Mouse (Mus musculus) limb, embryonic 11.5 days (tissue): ENCODE results near the gene Kmt2c. TPM values are rescaled to one million over a fixed set of nuclear protein-coding genes. Genes with fewer than 3 reads are reported as not detected.

ENCODE experiments used
- ATAC-seq: fragments of 200-750 bp; cut with Nextera tagmentation; 2 replicates; pipeline ENCODE4 v1.8.0; 2017; ENCODE audit warnings: low read depth; ENCODE audit not compliant: insufficient number of reproducible peaks, low FRiP score, low TSS enrichment
- DNase-seq: peaks from one replicate; pipeline ENCODE4 v3.0.0-alpha.2; 2015; ENCODE audit warnings: low spot score
- H3K27ac ChIP-seq: fragments of 300-500 bp; sonication (generic); replicated peaks from 2 replicates; pipeline ENCODE4 v1.5.1; 2014; ENCODE audit warnings: low read depth, mild to moderate bottlenecking, low read length
- H3K27me3 ChIP-seq: fragments of 300-500 bp; sonication (generic); 2 replicates; pipeline ENCODE4 v1.6.1; 2014; ENCODE audit warnings: mild to moderate bottlenecking, low read length, mixed read lengths; ENCODE audit not compliant: control insufficient read depth, insufficient read depth
- H3K36me3 ChIP-seq: fragments of 300-500 bp; sonication (generic); 2 replicates; pipeline ENCODE4 v1.6.1; 2014; ENCODE audit warnings: mild to moderate bottlenecking, low read length, moderate library complexity, mixed read lengths; ENCODE audit not compliant: control insufficient read depth, insufficient read depth
- H3K4me1 ChIP-seq: fragments of 300-500 bp; sonication (generic); 2 replicates; pipeline ENCODE4 v1.6.1; 2014; ENCODE audit warnings: low read length, mixed read lengths; ENCODE audit not compliant: control insufficient read depth, insufficient read depth
- H3K4me2 ChIP-seq: fragments of 300-500 bp; sonication (generic); 2 replicates; pipeline ENCODE4 v1.6.1; 2014; ENCODE audit warnings: low read depth, mild to moderate bottlenecking, moderate library complexity; ENCODE audit not compliant: severe bottlenecking
- H3K4me3 ChIP-seq: fragments of 300-500 bp; sonication (generic); 2 replicates; pipeline ENCODE4 v1.5.1; 2014; ENCODE audit warnings: low read depth, low read length
- H3K9ac ChIP-seq: fragments of 300-500 bp; sonication (generic); 2 replicates; pipeline ENCODE4 v1.6.1; 2014; ENCODE audit warnings: mild to moderate bottlenecking, low read length
- H3K9me3 ChIP-seq: fragments of 300-500 bp; sonication (generic); 2 replicates; pipeline ENCODE4 v1.6.1; 2016; ENCODE audit warnings: low read length; ENCODE audit not compliant: control insufficient read depth
- WGBS: fragments of 180-500 bp; shearing (Covaris S2); extraction: QIAGEN DNeasy Blood & Tissue Kit; methylation state at CpG from one replicate; pipeline ENCODE4 v1.1.7; 2014; 5-methylcytosine and 5-hydroxymethylcytosine counted together
- polyA plus RNA-seq: library from polyadenylated mRNA; unstranded; fragments of >200 nt; fragmentation: Nextera tagmentation; extraction: Ambion mirVana; gene quantifications from 2 replicates; pipeline ENCODE4 v1.2.1, GENCODE M21; 2014

Kmt2c gene
- polyA plus RNA-seq, 1 experiment from 2014 or later = 14.2 TPM

- no peaks in the 10 kb centered on the region for H3K9me3 ChIP-seq
- no peak overlapping the region for H3K9ac ChIP-seq
- no peak overlapping the region for H3K4me3 ChIP-seq
- ATAC-seq (no peak), DNase-seq (no peak)
- no peaks in the 10 kb centered on the region; the same call in none of the 2 replicates for H3K36me3 ChIP-seq
- WGBS = 86% methylated on average over 3 of the region's 3 CpGs
- no peak overlapping the region for H3K27ac ChIP-seq
- H3K4me1 ChIP-seq = no peaks in the 10 kb centered on the region
- H3K4me2 ChIP-seq = no peak overlapping the region
- H3K27me3 ChIP-seq = no peaks in the 10 kb centered on the region
These were observed 201.8 kb downstream of the Kmt2c start for GRCm38 (mm10) chr5:25296830-25297229.

- DNase-seq = no peak
- Histone ChIP-seq H3K4me3 (no peak overlapping the region), H3K36me3 (peaks cover 10% of the 10 kb centered on the region; the same call in 1 of the 2 replicates)
These were observed 214.6 kb downstream of the Kmt2c start for GRCm38 (mm10) chr5:25283988-25284387.

GRCm38 (mm10) chr5:25276365-25276764 lies 222.2 kb downstream of the Kmt2c start:
- H3K36me3 ChIP-seq = peaks cover 5% of the 10 kb centered on the region
- H3K4me1 ChIP-seq = no peaks in the 10 kb centered on the region
- no peak overlapping the region for H3K4me3 ChIP-seq
- no peak overlapping the region for H3K4me2 ChIP-seq
- H3K9me3 ChIP-seq = no peaks in the 10 kb centered on the region
- DNase-seq (no peak), ATAC-seq (no peak)
- H3K27ac ChIP-seq = no peak overlapping the region
- H3K27me3 ChIP-seq = no peaks in the 10 kb centered on the region
- no peak overlapping the region for H3K9ac ChIP-seq
- WGBS = 82% methylated on average over 6 of the region's 6 CpGs

More at GRCm38 (mm10) chr5:25283988-25284387, 214.6 kb downstream of the Kmt2c start:
- WGBS = 98% methylated on average over 13 of the region's 13 CpGs
- no peak overlapping the region for H3K4me2 ChIP-seq
- no peak overlapping the region for H3K27ac ChIP-seq
- H3K4me1 ChIP-seq = no peaks in the 10 kb centered on the region
- H3K9ac ChIP-seq = no peak overlapping the region
- ATAC-seq = no peak
- H3K27me3 ChIP-seq = no peaks in the 10 kb centered on the region
- H3K9me3 ChIP-seq = no peaks in the 10 kb centered on the region

- no peak for DNase-seq
- no peak for ATAC-seq
- WGBS = 90% methylated on average over 10 of the region's 10 CpGs
These were observed 223.0 kb downstream of the Kmt2c start for GRCm38 (mm10) chr5:25275629-25276028.

GRCm38 (mm10) chr5:25268258-25268888 lies 230.2 kb downstream of the Kmt2c start:
- H3K4me1 ChIP-seq = no peaks in the 10 kb centered on the region
- no peak for DNase-seq
- no peak overlapping the region for H3K4me3 ChIP-seq
- H3K9ac ChIP-seq = no peak overlapping the region
- 95% methylated on average over 4 of the region's 4 CpGs for WGBS
- H3K27me3 ChIP-seq = no peaks in the 10 kb centered on the region
- H3K36me3 ChIP-seq = peaks cover 4% of the 10 kb centered on the region; the same call in 1 of the 2 replicates
- no peak overlapping the region for H3K4me2 ChIP-seq
- no peak for ATAC-seq
- H3K9me3 ChIP-seq = no peaks in the 10 kb centered on the region
- no peak overlapping the region for H3K27ac ChIP-seq

More at GRCm38 (mm10) chr5:25275629-25276028, 223.0 kb downstream of the Kmt2c start:
- peaks cover 5% of the 10 kb centered on the region for H3K36me3 ChIP-seq
- H3K4me1 ChIP-seq = no peaks in the 10 kb centered on the region
- no peaks in the 10 kb centered on the region for H3K27me3 ChIP-seq
- H3K9ac ChIP-seq = no peak overlapping the region
- H3K27ac ChIP-seq = no peak overlapping the region
- no peak overlapping the region for H3K4me2 ChIP-seq
- no peaks in the 10 kb centered on the region for H3K9me3 ChIP-seq
- H3K4me3 ChIP-seq = no peak overlapping the region

- ATAC-seq = no peak
- WGBS = 80% methylated on average over 7 of the region's 7 CpGs
- no peaks in the 10 kb centered on the region for H3K4me1 ChIP-seq
These were observed 236.3 kb downstream of the Kmt2c start for GRCm38 (mm10) chr5:25262266-25262665.

GRCm38 (mm10) chr5:25261452-25261851 lies 237.1 kb downstream of the Kmt2c start:
- no peak overlapping the region for H3K27ac ChIP-seq
- H3K36me3 ChIP-seq = peaks cover 11% of the 10 kb centered on the region
- DNase-seq (no peak), ATAC-seq (no peak)
- H3K4me1 ChIP-seq = no peaks in the 10 kb centered on the region
- H3K4me3 ChIP-seq = no peak overlapping the region
- 76% methylated on average over 6 of the region's 6 CpGs for WGBS
- no peak overlapping the region for H3K4me2 ChIP-seq
- no peaks in the 10 kb centered on the region for H3K27me3 ChIP-seq
- no peaks in the 10 kb centered on the region for H3K9me3 ChIP-seq
- H3K9ac ChIP-seq = no peak overlapping the region

More at GRCm38 (mm10) chr5:25262266-25262665, 236.3 kb downstream of the Kmt2c start:
- no peak overlapping the region for H3K27ac ChIP-seq
- H3K27me3 ChIP-seq = no peaks in the 10 kb centered on the region
- H3K4me3 ChIP-seq = no peak overlapping the region
- no peaks in the 10 kb centered on the region for H3K9me3 ChIP-seq
- H3K36me3 ChIP-seq = peaks cover 11% of the 10 kb centered on the region
- no peak for DNase-seq
- H3K4me2 ChIP-seq = no peak overlapping the region
- no peak overlapping the region for H3K9ac ChIP-seq

- H3K27me3 ChIP-seq = no peaks in the 10 kb centered on the region
- H3K4me1 ChIP-seq = no peaks in the 10 kb centered on the region
- H3K9ac ChIP-seq = no peak overlapping the region
- no peak overlapping the region for H3K4me3 ChIP-seq
- H3K9me3 ChIP-seq = no peaks in the 10 kb centered on the region
- no peak overlapping the region for H3K4me2 ChIP-seq
- 84% methylated on average over 2 of the region's 2 CpGs for WGBS
- H3K36me3 ChIP-seq = peaks cover 11% of the 10 kb centered on the region
- DNase-seq (no peak), ATAC-seq (no peak)
- H3K27ac ChIP-seq = no peak overlapping the region
These were observed 241.9 kb downstream of the Kmt2c start for GRCm38 (mm10) chr5:25256686-25257085.

GRCm38 (mm10) chr5:25254491-25254890 lies 244.1 kb downstream of the Kmt2c start:
- DNase-seq = no peak
- no peak for ATAC-seq
- Histone ChIP-seq H3K9ac (no peak overlapping the region), H3K4me1 (no peaks in the 10 kb centered on the region), H3K27ac (no peak overlapping the region), H3K9me3 (no peaks in the 10 kb centered on the region), H3K4me2 (no peak overlapping the region), H3K36me3 (peaks cover 11% of the 10 kb centered on the region), H3K27me3 (no peaks in the 10 kb centered on the region), H3K4me3 (no peak overlapping the region)
- 90% methylated on average over 4 of the region's 4 CpGs for WGBS
